Mouse (Mus musculus) bone marrow macrophage, adult 2 months (primary cell): ENCODE results near the gene Umodl1.

ENCODE experiments used
- CTCF ChIP-seq: IDR thresholded peaks from 2 replicates; pipeline ENCODE4 v1.5.1; 2012; ENCODE audit warnings: low read depth, mild to moderate bottlenecking, low read length, moderate library complexity
- POLR2A ChIP-seq: IDR thresholded peaks from 2 replicates; pipeline ENCODE4 v1.6.1; 2012; ENCODE audit warnings: mild to moderate bottlenecking, low read depth, low read length, borderline replicate concordance

- no peak for TF ChIP-seq CTCF
- TF ChIP-seq POLR2A, result no peak
These were observed 75.0 kb downstream of the Umodl1 start for GRCm38 (mm10) chr17:31029407-31029806.
